ENCODE assay signal across 22 mouse cellular contexts in genomic region chr13:43715466-43715865, GRCm38 (mm10).
DNase-seq lines count a peak whose midpoint lies in the region; ATAC-seq and TF ChIP-seq lines count a peak whose summit lies in the region.
"Had no signal": no experiment of that assay in that cellular context is flagged by ENCODE, and none has a peak within 500 bp of the region (broad histone marks: within the 10 kb centered on the region; RNA-seq: fewer than 3 reads in every experiment).

No protein-coding gene starts in this region.

- TF ChIP-seq CTCF in lung, adult 2 months (IDR thresholded peaks at IDR 0.05; ENCODE audit: insufficient read depth, low read length), result no peak

- no peak overlapping the region for H3K27ac ChIP-seq in embryonic facial prominence, embryonic 15.5 days (replicated peaks)
- H3K27ac ChIP-seq: embryonic facial prominence, embryonic 12.5 days; forebrain, embryonic 10.5 days; forebrain, embryonic 13.5 days; heart, adult 2 months; heart, embryonic 10.5 days; hindbrain, embryonic 12.5 days; hindbrain, embryonic 15.5 days had no signal

- peak; percentile 15; the same call in 1 of the 2 replicates for ATAC-seq in embryonic facial prominence, embryonic 15.5 days (ENCODE audit: insufficient number of reproducible peaks, low FRiP score, low TSS enrichment, low read depth)
- ATAC-seq: activated CD4-positive, CD25-positive, alpha-beta regulatory T cell, adult 4 months; CD4-positive, CD25-positive, alpha-beta regulatory T cell, adult 4 months; forebrain, embryonic 13.5 days; forebrain, embryonic 16.5 days; intestine, postnatal 0 days had no signal

- H3K9ac ChIP-seq in embryonic facial prominence, embryonic 15.5 days, result no peak overlapping the region
- H3K9ac ChIP-seq: embryonic facial prominence, embryonic 12.5 days; forebrain, embryonic 13.5 days; hindbrain, embryonic 12.5 days; hindbrain, embryonic 15.5 days had no signal

- no peaks in the 10 kb centered on the region for H3K36me3 ChIP-seq in embryonic facial prominence, embryonic 15.5 days
- H3K36me3 ChIP-seq: embryonic facial prominence, embryonic 12.5 days; forebrain, embryonic 10.5 days; heart, embryonic 10.5 days; hindbrain, embryonic 12.5 days; hindbrain, embryonic 15.5 days had no signal

- peak; percentile 65 to 67 for DNase-seq in cerebellum, postnatal 14 days
- DNase-seq in cerebellum, adult 11 months, result no peak
- DNase-seq in testis, postnatal 14 days (ENCODE audit: low spot score), result peak; percentile 19
- DNase-seq in testis, postnatal 10 days (ENCODE audit: low spot score), result no peak
- no peak for DNase-seq in lung, adult 2 months
- DNase-seq: adrenal gland, adult 8-10 months; adrenal gland, postnatal 25 days; cerebellum, adult 11-12 months; gastrocnemius, postnatal 10 days; gastrocnemius, postnatal 36 days; heart, adult 2 months had no signal

- 80% methylated on average over 5 of the region's 5 CpGs for WGBS in embryonic facial prominence, embryonic 15.5 days
- WGBS in lung, adult 2 months, result 89% methylated on average over 5 of the region's 5 CpGs

- H3K4me3 ChIP-seq in embryonic facial prominence, embryonic 15.5 days (replicated peaks), result no peak overlapping the region
- H3K4me3 ChIP-seq in lung, adult 2 months (replicated peaks; ENCODE audit: extremely low read depth, low read depth, low read length), result no peak overlapping the region
- H3K4me3 ChIP-seq: embryonic facial prominence, embryonic 12.5 days; forebrain, embryonic 10.5 days; forebrain, embryonic 13.5 days; heart, adult 2 months; heart, embryonic 10.5 days; hindbrain, embryonic 12.5 days; hindbrain, embryonic 15.5 days had no signal

- TF ChIP-seq POLR2A in lung, adult 2 months (IDR thresholded peaks at IDR 0.05; ENCODE audit: borderline replicate concordance, extremely low read depth, low read depth, low read length), result no peak

- H3K27me3 ChIP-seq in embryonic facial prominence, embryonic 15.5 days, result 0 out of 2 replicates have a peak, but pooled peaks cover 4% of the 10 kb centered on the region
- H3K27me3 ChIP-seq: embryonic facial prominence, embryonic 12.5 days; forebrain, embryonic 13.5 days; hindbrain, embryonic 12.5 days; hindbrain, embryonic 15.5 days had no signal

- H3K4me1 ChIP-seq in embryonic facial prominence, embryonic 15.5 days, result no peaks in the 10 kb centered on the region
- H3K4me1 ChIP-seq in lung, adult 2 months (ENCODE audit: control insufficient read depth, insufficient read depth, low read length), result no peaks in the 10 kb centered on the region
- H3K4me1 ChIP-seq: embryonic facial prominence, embryonic 12.5 days had no signal

- H3K9me3 ChIP-seq in embryonic facial prominence, embryonic 15.5 days (replicated peaks), result no peaks in the 10 kb centered on the region
- H3K9me3 ChIP-seq: embryonic facial prominence, embryonic 12.5 days; forebrain, embryonic 10.5 days; forebrain, embryonic 13.5 days; heart, embryonic 10.5 days; hindbrain, embryonic 12.5 days; hindbrain, embryonic 15.5 days had no signal

- no peak overlapping the region for H3K4me2 ChIP-seq in embryonic facial prominence, embryonic 15.5 days (replicated peaks)
- H3K4me2 ChIP-seq: embryonic facial prominence, embryonic 12.5 days; forebrain, embryonic 13.5 days; hindbrain, embryonic 12.5 days; hindbrain, embryonic 15.5 days had no signal

Comparison
In these comparisons a context has a peak if more than half of its experiments do, and no peak if none do; other contexts are left out.
1. DNase-seq: peak in cerebellum, postnatal 14 days (2 of 2) and testis, postnatal 14 days (single experiment); none in cerebellum, adult 11 months (single experiment), testis, postnatal 10 days (single experiment) and lung, adult 2 months (single experiment).